Mouse (Mus musculus): ENCODE measurements around the gene H2-Eb1.

DNA sequence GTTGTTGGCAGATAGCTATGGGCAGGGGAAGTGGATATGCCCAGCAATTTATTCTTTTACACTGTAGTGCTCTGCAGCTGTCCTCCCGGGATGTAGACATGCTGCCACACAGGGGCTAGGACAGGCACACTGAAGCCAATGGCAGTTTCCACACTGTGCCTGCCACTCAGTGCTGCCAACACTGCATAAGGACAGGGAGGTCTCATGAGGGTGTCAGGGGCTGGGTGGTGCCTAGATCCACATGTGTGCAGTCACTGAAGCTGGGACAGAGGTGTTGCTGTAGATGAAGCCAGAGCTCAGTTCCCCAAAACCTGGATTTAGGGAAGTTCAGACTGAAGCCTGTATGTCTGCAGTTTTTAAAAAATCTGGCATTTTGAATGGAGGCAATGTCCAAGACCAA lies 6.5 kb downstream of the H2-Eb1 start:
- TF ChIP-seq CTCF (conservative IDR thresholded peaks at IDR 0.05; ENCODE audit: insufficient read depth, insufficient read length, low read depth, low read length) (no peak), POLR2A (IDR thresholded peaks at IDR 0.05; ENCODE audit: low read depth, low read length) (no peak)

All from kidney, adult 2 months (tissue).